Mouse (Mus musculus) testis, postnatal 10 days (tissue): ENCODE data around the gene Gm11541.
"Not testable (repeated sequence)": the region's sequence is repeated elsewhere in the genome, so short reads cannot be mapped to it uniquely, and the experiment has no call there.

Experiments used
- DNase-seq: peaks from one replicate; pipeline ENCODE4 v3.0.0; 2021; ENCODE audit warnings: low spot score

The Gm11541 gene

GRCm38 (mm10) chr11:94697140-94697539, 7.2 kb downstream of the Gm11541 start:
- DNase-seq: no peak

GRCm38 (mm10) chr11:94695508-94695907, 8.8 kb downstream of the Gm11541 start:
- no peak for DNase-seq

DNA sequence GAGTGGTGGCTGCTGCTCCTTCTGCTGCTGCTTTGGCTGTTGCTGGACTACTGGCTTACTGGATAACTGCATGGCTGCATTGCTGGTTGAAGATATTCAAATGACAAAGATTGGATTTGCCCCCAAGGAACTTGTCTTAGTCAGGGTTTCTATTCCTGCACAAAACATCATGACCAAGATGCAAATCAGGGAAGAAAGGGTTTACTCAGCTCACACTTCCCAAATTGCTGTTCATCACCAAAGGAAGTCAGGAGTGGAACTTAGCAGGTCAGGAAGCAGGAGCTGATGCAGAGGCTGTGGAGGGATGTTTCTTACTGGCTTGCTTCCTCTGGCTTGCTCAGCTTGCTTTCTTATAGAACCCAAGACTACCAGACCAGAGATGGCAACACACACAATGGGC, 11.8 kb downstream of the Gm11541 start:
- DNase-seq: not testable (repeated sequence)

GRCm38 (mm10) chr11:94687178-94687577, 17.1 kb downstream of the Gm11541 start:
- no peak for DNase-seq

- DNase-seq: no peak
Observed at GRCm38 (mm10) chr11:94682427-94682826, 21.9 kb downstream of the Gm11541 start.

DNA sequence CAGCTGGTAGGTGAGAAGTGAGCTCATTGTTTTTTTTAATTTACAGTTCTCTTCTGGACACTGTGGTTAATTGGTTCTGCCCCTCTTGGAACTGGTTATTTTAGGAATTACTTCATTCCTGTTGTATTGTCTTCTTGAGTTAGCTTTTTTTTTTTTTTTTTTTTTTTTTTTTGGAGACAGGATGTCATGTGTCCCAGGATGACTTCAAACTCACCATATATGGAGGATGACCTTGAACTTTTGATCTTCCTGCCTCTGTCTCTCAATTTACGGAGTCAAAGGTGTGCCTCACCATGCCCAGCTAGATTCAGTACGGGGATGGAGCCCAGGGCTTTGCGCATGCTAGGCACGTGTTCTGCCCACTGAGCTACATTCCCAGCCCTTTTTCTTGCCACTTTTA, 22.7 kb downstream of the Gm11541 start:
- DNase-seq: no peak

DNA sequence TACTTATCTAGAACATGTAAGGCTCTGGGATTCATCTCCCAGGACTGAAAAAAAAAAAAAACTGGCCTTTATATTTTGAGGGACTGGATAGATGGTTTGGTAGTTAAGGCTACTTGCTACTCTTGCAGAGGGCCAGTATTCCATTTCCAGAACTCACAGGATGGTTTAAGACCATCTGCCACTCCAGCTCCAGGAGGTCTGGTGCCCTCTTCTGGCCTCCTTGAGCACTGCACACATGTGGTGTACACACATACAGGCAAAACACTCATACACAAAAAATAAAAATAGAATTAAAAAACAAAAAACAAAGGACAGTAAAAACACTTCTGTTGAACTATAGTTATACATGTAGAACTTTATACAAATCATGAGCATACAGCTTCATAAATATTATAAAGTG, 23.7 kb downstream of the Gm11541 start:
- no peak for DNase-seq

GRCm38 (mm10) chr11:94677607-94678145, 26.6 kb downstream of the Gm11541 start:
- DNase-seq: no peak

GRCm38 (mm10) chr11:94676754-94677606, 27.3 kb downstream of the Gm11541 start, which contains the start of gene Xylt2:
Gene Xylt2 (minus strand): TSS chr11:94677515.
- peak; percentile 95 for DNase-seq

GRCm38 (mm10) chr11:94676308-94676707, 28.0 kb downstream of the Gm11541 start:
- DNase-seq: no peak

DNA sequence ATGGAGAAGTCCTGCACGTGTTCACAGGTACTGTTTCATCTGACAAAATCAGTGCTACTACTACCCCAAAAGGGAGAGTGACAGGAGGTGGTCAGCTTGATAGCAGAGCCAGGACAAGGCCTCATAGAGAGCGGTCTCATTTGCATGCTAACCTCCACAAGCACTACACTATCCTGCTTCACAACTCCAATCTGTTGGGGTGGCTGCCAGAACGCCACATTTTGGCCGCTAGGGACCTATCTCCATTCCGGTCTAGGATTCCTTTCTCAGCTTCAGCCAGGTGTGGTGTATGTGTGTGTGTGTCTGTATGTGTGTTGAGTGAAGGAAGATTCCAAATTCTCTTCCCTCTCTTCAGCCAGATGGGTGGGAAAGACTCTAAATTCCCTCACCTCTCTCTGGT, 28.9 kb downstream of the Gm11541 start:
- DNase-seq: no peak

- no peak for DNase-seq
Observed at GRCm38 (mm10) chr11:94674984-94675383, 29.3 kb downstream of the Gm11541 start.

GRCm38 (mm10) chr11:94665281-94665680, 39.0 kb downstream of the Gm11541 start:
- DNase-seq: no peak

- no peak for DNase-seq
Observed at GRCm38 (mm10) chr11:94661344-94661743, 43.0 kb downstream of the Gm11541 start.

DNA sequence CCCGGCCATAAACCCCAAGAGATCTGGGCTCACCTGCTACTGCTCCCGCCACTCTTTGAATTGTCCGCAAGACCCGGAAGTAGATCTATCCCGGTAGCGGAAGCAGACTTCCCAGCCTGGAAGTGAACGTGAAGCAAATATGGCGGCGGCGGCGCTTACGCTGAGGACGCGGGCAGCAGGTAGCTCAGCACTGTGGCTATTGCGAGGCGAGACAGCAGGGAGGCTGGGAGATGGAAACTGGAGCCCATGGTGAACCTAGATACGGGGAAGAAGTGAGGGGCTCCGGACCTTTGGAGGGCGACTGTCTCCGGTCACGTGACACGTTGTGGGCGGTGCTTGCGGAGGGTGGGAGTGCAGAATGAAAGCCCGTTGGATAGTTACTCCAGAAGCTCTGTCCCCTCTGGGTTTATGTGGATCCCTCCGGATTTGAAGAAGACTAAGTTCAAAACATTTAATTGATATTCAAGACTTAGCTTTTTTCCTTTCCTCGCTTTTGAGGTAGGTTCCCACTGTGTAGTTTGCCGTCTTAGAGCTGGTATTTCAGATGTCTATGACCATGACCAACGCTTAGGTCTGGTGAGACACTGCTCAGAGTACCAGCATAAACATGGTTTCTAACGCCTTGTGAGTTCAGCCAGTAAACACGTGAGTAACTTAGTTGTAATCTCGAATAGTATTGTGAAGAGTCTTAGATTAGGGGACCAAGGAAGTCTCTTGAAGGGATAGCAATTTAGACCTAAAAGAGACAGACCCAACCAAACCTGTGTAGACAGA, 50.4 kb downstream of the Gm11541 start, which contains the start of the genes Mrpl27 and Eme1:
TSS of gene Mrpl27 (plus strand) at position 105 of the 774 bp plus-strand sequence.
TSS of gene Eme1 (minus strand) at position 302 of the 774 bp plus-strand sequence.
- peak; percentile 95 for DNase-seq

DNA sequence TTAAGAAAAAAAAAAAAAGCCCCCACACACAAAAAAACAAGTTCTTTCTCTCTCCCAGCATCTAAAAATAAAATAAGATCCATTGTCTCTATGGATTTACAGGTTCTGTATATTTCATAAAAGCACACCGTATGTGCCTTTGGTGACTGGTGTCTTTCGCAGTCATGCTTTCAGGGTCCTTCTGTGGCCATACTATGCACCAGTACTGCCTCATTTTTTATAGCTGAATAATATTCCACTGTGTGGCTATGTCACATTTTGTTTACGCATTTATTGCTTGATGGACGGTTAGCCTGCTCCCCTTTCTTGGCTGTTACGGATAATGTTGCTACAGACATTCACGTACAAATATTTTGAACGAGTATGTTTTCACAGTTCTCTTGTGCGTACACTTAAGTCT, 51.3 kb downstream of the Gm11541 start:
- DNase-seq: no peak

GRCm38 (mm10) chr11:94651241-94651640, 53.1 kb downstream of the Gm11541 start:
- DNase-seq: not testable (repeated sequence)

- no peak for DNase-seq
Observed at GRCm38 (mm10) chr11:94646457-94646856, 57.8 kb downstream of the Gm11541 start.
